Mouse (Mus musculus) lung, adult 2 months (tissue): ENCODE results near the gene Hist1h2ad.

Experiments used
- CTCF ChIP-seq: fragments of 200-500 bp; IDR thresholded peaks from 2 replicates; pipeline ENCODE4 v1.5.1; 2011; ENCODE audit warnings: mild to moderate bottlenecking, low read length, control low read depth; ENCODE audit not compliant: insufficient read depth
- POLR2A ChIP-seq: fragments of 200-500 bp; IDR thresholded peaks from 2 replicates; pipeline ENCODE4 v1.6.1; 2011; ENCODE audit warnings: low read depth, mild to moderate bottlenecking, control low read depth, low read length, borderline replicate concordance; ENCODE audit errors: extremely low read depth

GRCm38 (mm10) chr13:23529480-23530165 lies 44.6 kb upstream of the Hist1h2ad start:
- TF ChIP-seq CTCF = no peak
- TF ChIP-seq POLR2A = no peak
